Mouse (Mus musculus): ENCODE results near the gene Krt18. TPM values are rescaled to one million over a fixed set of nuclear protein-coding genes. Genes with fewer than 3 reads are reported as not detected.
A peak's percentile ranks its signal among the peaks of the same experiment; 100 is the strongest.
"Not testable (repeated sequence)": the region's sequence is repeated elsewhere in the genome, so short reads cannot be mapped to it uniquely, and the experiment has no call there.

Gene Krt18
- polyA plus RNA-seq (2015; fragmentation: Nextera tagmentation; extraction: Ambion mirVana), result 448 and 512 TPM in 2 replicates

GRCm38 (mm10) chr15:102028040-102028439 is at the start of gene Krt18:
Gene Krt18 (plus strand): TSS chr15:102028180.
- Histone ChIP-seq H3K27me3 (replicated peaks) (no peaks in the 10 kb centered on the region), H3K4me2 (peak within 1 kb of the TSS; percentile 58), H3K4me1 (peaks cover 34% of the 10 kb centered on the region), H3K9me3 (no peaks in the 10 kb centered on the region), H3K9ac (peak within 1 kb of the TSS; percentile 32; the same call in 1 of the 2 replicates), H3K27ac (peak within 1 kb of the TSS; percentile 77), H3K4me3 (replicated peaks) (peak within 1 kb of the TSS; percentile 50), H3K36me3 (peaks cover 3% of the 10 kb centered on the region; the same call in 1 of the 2 replicates)
- 3% methylated on average over 28 of the region's 28 CpGs for WGBS
- ATAC-seq (ENCODE audit: insufficient read depth, low FRiP score, low read depth), result peak; percentile 16; the same call in 1 of the 2 replicates

DNA sequence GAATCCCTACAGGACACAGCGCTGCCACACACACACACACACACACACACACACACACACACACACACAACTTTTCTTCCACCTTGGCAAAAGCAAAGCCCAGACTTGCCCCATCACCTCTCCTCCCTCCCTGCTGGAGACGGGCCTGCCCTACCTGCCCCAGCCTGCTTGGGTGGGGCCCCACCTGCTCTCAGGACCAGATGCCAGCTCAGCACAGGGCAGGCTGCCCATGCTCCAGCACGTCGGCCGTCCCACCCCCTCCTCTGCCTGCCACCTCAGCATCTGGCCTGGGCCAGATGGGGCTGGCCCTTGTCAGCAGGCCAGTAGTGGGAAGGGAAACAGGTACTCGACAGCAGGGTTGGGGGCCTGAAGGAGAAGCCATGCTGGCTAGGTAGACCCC is 47.1 kb upstream of the Krt18 start:
- H3K9ac ChIP-seq, result 0 out of 2 replicates have a peak overlapping the region, but pooled peaks have one; percentile 9
- ATAC-seq (ENCODE audit: insufficient read depth, low FRiP score, low read depth), result peak; percentile 12; the same call in 1 of the 2 replicates
- no peak overlapping the region for H3K4me3 ChIP-seq (replicated peaks)
- no peaks in the 10 kb centered on the region for H3K27me3 ChIP-seq (replicated peaks)
- H3K36me3 ChIP-seq, result no peaks in the 10 kb centered on the region
- H3K4me2 ChIP-seq, result no peak overlapping the region
- H3K27ac ChIP-seq, result peak overlapping the region; percentile 81
- H3K9me3 ChIP-seq, result no peaks in the 10 kb centered on the region
- WGBS, result 50% methylated on average over 6 of the region's 6 CpGs
- H3K4me1 ChIP-seq, result peaks cover 42% of the 10 kb centered on the region

DNA sequence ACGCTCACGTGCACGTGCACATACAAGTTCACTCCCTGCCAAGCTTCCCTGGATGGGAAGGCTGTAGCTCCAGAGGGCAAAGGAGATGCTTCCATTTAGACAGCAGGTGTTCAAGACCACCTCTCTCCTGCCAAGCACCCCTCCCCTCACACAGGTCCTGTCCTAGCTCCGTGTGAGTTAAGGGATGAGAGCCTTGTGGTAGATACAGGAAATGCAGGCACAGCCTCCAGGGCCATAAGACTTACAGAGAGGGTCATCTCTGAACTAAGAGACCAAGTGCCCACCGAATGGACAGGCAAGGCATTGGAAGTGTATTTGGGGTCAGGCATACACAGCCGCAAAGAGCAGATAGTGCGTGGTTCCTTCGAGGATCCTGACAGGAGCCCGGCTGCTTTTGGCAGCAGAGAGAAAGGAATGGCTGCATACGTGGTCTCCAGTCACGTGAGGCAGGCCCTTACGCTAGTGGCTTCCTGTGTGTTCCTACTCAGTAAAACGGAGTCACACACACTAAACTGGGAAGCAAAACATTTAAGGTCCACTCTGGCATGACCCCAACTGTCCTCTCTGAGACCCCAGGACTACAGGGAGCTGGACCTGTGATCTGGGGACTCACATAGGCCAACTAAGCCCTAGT is 44.5 kb upstream of the Krt18 start:
- Histone ChIP-seq H3K9me3 (no peaks in the 10 kb centered on the region), H3K4me3 (replicated peaks) (0 out of 2 replicates have a peak overlapping the region, but pooled peaks have one; percentile 30), H3K4me2 (peak overlapping the region; percentile 63), H3K27me3 (replicated peaks) (no peaks in the 10 kb centered on the region), H3K36me3 (no peaks in the 10 kb centered on the region), H3K27ac (peak overlapping the region; percentile 91), H3K4me1 (peaks cover 17% of the 10 kb centered on the region; the same call in 1 of the 2 replicates), H3K9ac (no peak overlapping the region)
- no peak for ATAC-seq (ENCODE audit: insufficient read depth, low FRiP score, low read depth)
- WGBS, result 77% methylated on average over 13 of the region's 13 CpGs

GRCm38 (mm10) chr15:101983949-101984601 is 43.9 kb upstream of the Krt18 start:
- no peaks in the 10 kb centered on the region for H3K9me3 ChIP-seq
- peak overlapping the region; percentile 63 for H3K4me2 ChIP-seq
- peak overlapping the region; percentile 91 for H3K27ac ChIP-seq
- peaks cover 10% of the 10 kb centered on the region; the same call in 1 of the 2 replicates for H3K4me1 ChIP-seq
- peak; percentile 87 for ATAC-seq (ENCODE audit: insufficient read depth, low FRiP score, low read depth)
- no peaks in the 10 kb centered on the region for H3K36me3 ChIP-seq
- H3K27me3 ChIP-seq (replicated peaks), result no peaks in the 10 kb centered on the region
- whole genome bisulfite sequencing, result 4% methylated on average over 15 of the region's 15 CpGs
- H3K4me3 ChIP-seq (replicated peaks), result peak overlapping the region; percentile 30
- no peak overlapping the region for H3K9ac ChIP-seq

GRCm38 (mm10) chr15:101984746-101985145 is 43.2 kb upstream of the Krt18 start:
- no peaks in the 10 kb centered on the region for H3K9me3 ChIP-seq
- H3K4me2 ChIP-seq, result peak overlapping the region; percentile 63; the same call in 1 of the 2 replicates
- no peaks in the 10 kb centered on the region for H3K36me3 ChIP-seq
- H3K27me3 ChIP-seq (replicated peaks), result no peaks in the 10 kb centered on the region
- no peak overlapping the region for H3K4me3 ChIP-seq (replicated peaks)
- no peak overlapping the region; the same call in 1 of the 2 replicates for H3K27ac ChIP-seq
- ATAC-seq (ENCODE audit: insufficient read depth, low FRiP score, low read depth), result no peak
- 7% methylated on average over 6 of the region's 6 CpGs for WGBS
- H3K9ac ChIP-seq, result no peak overlapping the region
- peaks cover 10% of the 10 kb centered on the region; the same call in 1 of the 2 replicates for H3K4me1 ChIP-seq

GRCm38 (mm10) chr15:101988119-101988518 is 39.9 kb upstream of the Krt18 start:
- H3K4me3 ChIP-seq (replicated peaks), result no peak overlapping the region
- no peak for ATAC-seq (ENCODE audit: insufficient read depth, low FRiP score, low read depth)
- 0 out of 2 replicates have a peak, but pooled peaks cover 3% of the 10 kb centered on the region for H3K4me1 ChIP-seq
- H3K9ac ChIP-seq, result no peak overlapping the region
- WGBS, result under 1% methylated on average over 10 of the region's 10 CpGs
- no peaks in the 10 kb centered on the region for H3K27me3 ChIP-seq (replicated peaks)
- H3K4me2 ChIP-seq, result no peak overlapping the region
- no peak overlapping the region for H3K27ac ChIP-seq
- no peaks in the 10 kb centered on the region for H3K36me3 ChIP-seq
- H3K9me3 ChIP-seq, result no peaks in the 10 kb centered on the region

GRCm38 (mm10) chr15:101988714-101989113 is 39.3 kb upstream of the Krt18 start:
- ATAC-seq (ENCODE audit: insufficient read depth, low FRiP score, low read depth), result no peak
- 65% methylated on average over 8 of the region's 8 CpGs for WGBS
- H3K9me3 ChIP-seq, result no peaks in the 10 kb centered on the region

GRCm38 (mm10) chr15:101990946-101991345 is 37.0 kb upstream of the Krt18 start:
- H3K4me3 ChIP-seq (replicated peaks), result no peak overlapping the region
- no peaks in the 10 kb centered on the region for H3K36me3 ChIP-seq
- no peaks in the 10 kb centered on the region for H3K9me3 ChIP-seq
- no peak for ATAC-seq (ENCODE audit: insufficient read depth, low FRiP score, low read depth)
- no peak overlapping the region for H3K27ac ChIP-seq
- 74% methylated on average over 6 of the region's 6 CpGs for WGBS
- no peaks in the 10 kb centered on the region for H3K4me1 ChIP-seq
- H3K9ac ChIP-seq, result no peak overlapping the region
- H3K27me3 ChIP-seq (replicated peaks), result no peaks in the 10 kb centered on the region
- no peak overlapping the region for H3K4me2 ChIP-seq

More at GRCm38 (mm10) chr15:101988714-101989113, 39.3 kb upstream of the Krt18 start:
- no peak overlapping the region for H3K27ac ChIP-seq
- no peak overlapping the region for H3K9ac ChIP-seq
- no peaks in the 10 kb centered on the region for H3K27me3 ChIP-seq (replicated peaks)
- H3K4me3 ChIP-seq (replicated peaks), result no peak overlapping the region
- H3K36me3 ChIP-seq, result no peaks in the 10 kb centered on the region
- H3K4me1 ChIP-seq, result 0 out of 2 replicates have a peak, but pooled peaks cover 2% of the 10 kb centered on the region
- H3K4me2 ChIP-seq, result no peak overlapping the region

GRCm38 (mm10) chr15:101994365-101994764 is 33.6 kb upstream of the Krt18 start:
- Histone ChIP-seq H3K27me3 (replicated peaks) (no peaks in the 10 kb centered on the region), H3K27ac (peak overlapping the region; percentile 66; the same call in 1 of the 2 replicates), H3K4me1 (no peaks in the 10 kb centered on the region), H3K4me3 (replicated peaks) (no peak overlapping the region), H3K9ac (no peak overlapping the region), H3K36me3 (peaks cover 7% of the 10 kb centered on the region; the same call in 1 of the 2 replicates), H3K9me3 (no peaks in the 10 kb centered on the region), H3K4me2 (0 out of 2 replicates have a peak overlapping the region, but pooled peaks have one; percentile 6)
- peak; percentile 68 for ATAC-seq (ENCODE audit: insufficient read depth, low FRiP score, low read depth)
- WGBS, result 55% methylated on average over 6 of the region's 6 CpGs

GRCm38 (mm10) chr15:101995484-101996236 is 32.3 kb upstream of the Krt18 start:
- H3K36me3 ChIP-seq, result peaks cover 7% of the 10 kb centered on the region; the same call in 1 of the 2 replicates

GRCm38 (mm10) chr15:101996450-101997078 is 31.4 kb upstream of the Krt18 start:
- H3K27me3 ChIP-seq (replicated peaks); ATAC-seq (ENCODE audit: insufficient read depth, low FRiP score, low read depth); H3K9me3 ChIP-seq; H3K4me1 ChIP-seq; H3K4me2 ChIP-seq; H3K36me3 ChIP-seq; H3K9ac ChIP-seq; H3K4me3 ChIP-seq (replicated peaks): not testable (repeated sequence)
- WGBS, result 73% methylated on average over 11 of the region's 11 CpGs
- peak overlapping the region; percentile 66; the same call in 1 of the 2 replicates for H3K27ac ChIP-seq

More at GRCm38 (mm10) chr15:101995484-101996236, 32.3 kb upstream of the Krt18 start:
- Histone ChIP-seq H3K4me3 (replicated peaks) (no peak overlapping the region), H3K4me2 (no peak overlapping the region), H3K27me3 (replicated peaks) (no peaks in the 10 kb centered on the region), H3K4me1 (no peaks in the 10 kb centered on the region), H3K9me3 (no peaks in the 10 kb centered on the region), H3K27ac (peak overlapping the region; percentile 66; the same call in 1 of the 2 replicates), H3K9ac (no peak overlapping the region)
- peak; percentile 72 for ATAC-seq (ENCODE audit: insufficient read depth, low FRiP score, low read depth)
- WGBS, result 64% methylated on average over 4 of the region's 4 CpGs

Data from stomach, embryonic 15.5 days (tissue).